Mouse (Mus musculus): ENCODE measurements around the gene Adh4. TPM values are rescaled to one million over a fixed set of nuclear protein-coding genes. Genes with fewer than 3 reads are reported as not detected.

The Adh4 gene
- polyA plus RNA-seq, 1 experiment from 2014 or later = not detected

GRCm38 (mm10) chr3:138430360-138430976, 15.2 kb downstream of the Adh4 start:
- 84% methylated on average over 6 of the region's 6 CpGs for WGBS
- no peak for ATAC-seq (ENCODE audit: low read depth)
- H3K4me3 ChIP-seq (ENCODE audit: low read depth, low read length) = no peak overlapping the region
- no peak overlapping the region for H3K9ac ChIP-seq (replicated peaks; ENCODE audit: low read depth, low read length)
- H3K4me1 ChIP-seq (ENCODE audit: control insufficient read depth, insufficient read depth, low read length) = no peaks in the 10 kb centered on the region
- H3K36me3 ChIP-seq (ENCODE audit: control insufficient read depth, insufficient read depth, low read length) = no peaks in the 10 kb centered on the region
- no peaks in the 10 kb centered on the region for H3K27me3 ChIP-seq (ENCODE audit: control insufficient read depth, insufficient read depth, low read length)
- no peak overlapping the region for H3K4me2 ChIP-seq (ENCODE audit: low read depth, low read length)
- H3K9me3 ChIP-seq (ENCODE audit: control insufficient read depth, low read length) = no peaks in the 10 kb centered on the region
- H3K27ac ChIP-seq (ENCODE audit: low read depth, low read length) = no peak overlapping the region

DNA sequence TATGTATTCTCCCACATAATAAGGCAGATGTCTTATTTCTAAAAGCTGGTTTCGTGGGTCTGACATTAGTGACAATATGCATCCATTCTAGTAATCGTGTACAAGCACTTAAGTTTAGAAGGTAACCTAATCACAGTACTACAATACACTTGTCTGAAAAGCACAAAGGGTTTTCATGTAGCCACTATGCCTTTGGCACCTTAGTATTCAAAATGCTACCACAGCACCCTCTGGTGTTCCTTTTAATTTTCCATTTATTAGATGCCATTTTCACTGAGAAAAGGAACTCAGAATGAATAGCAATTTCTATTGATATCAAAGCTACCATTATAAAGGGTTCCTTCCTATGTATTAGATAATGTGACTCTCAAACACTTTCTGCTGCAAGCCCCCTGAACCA, 16.6 kb downstream of the Adh4 start:
- Histone ChIP-seq H3K36me3 (ENCODE audit: control insufficient read depth, insufficient read depth, low read length) (no peaks in the 10 kb centered on the region), H3K9me3 (ENCODE audit: control insufficient read depth, low read length) (no peaks in the 10 kb centered on the region), H3K9ac (replicated peaks; ENCODE audit: low read depth, low read length) (no peak overlapping the region), H3K4me2 (ENCODE audit: low read depth, low read length) (no peak overlapping the region), H3K4me1 (ENCODE audit: control insufficient read depth, insufficient read depth, low read length) (no peaks in the 10 kb centered on the region), H3K27ac (ENCODE audit: low read depth, low read length) (no peak overlapping the region), H3K4me3 (ENCODE audit: low read depth, low read length) (no peak overlapping the region), H3K27me3 (ENCODE audit: control insufficient read depth, insufficient read depth, low read length) (no peaks in the 10 kb centered on the region)
- ATAC-seq (ENCODE audit: low read depth) = peak; percentile 82; the same call in 1 of the 2 replicates
- 88% methylated on average over 2 of the region's 2 CpGs for WGBS

GRCm38 (mm10) chr3:138438716-138439115, 23.4 kb downstream of the Adh4 start:
- Histone ChIP-seq H3K36me3 (ENCODE audit: control insufficient read depth, insufficient read depth, low read length) (no peaks in the 10 kb centered on the region), H3K4me3 (ENCODE audit: low read depth, low read length) (no peak overlapping the region), H3K9me3 (ENCODE audit: control insufficient read depth, low read length) (no peaks in the 10 kb centered on the region), H3K4me1 (ENCODE audit: control insufficient read depth, insufficient read depth, low read length) (peaks cover under 1% of the 10 kb centered on the region; the same call in 1 of the 2 replicates), H3K27ac (ENCODE audit: low read depth, low read length) (no peak overlapping the region), H3K27me3 (ENCODE audit: control insufficient read depth, insufficient read depth, low read length) (no peaks in the 10 kb centered on the region), H3K4me2 (ENCODE audit: low read depth, low read length) (no peak overlapping the region), H3K9ac (replicated peaks; ENCODE audit: low read depth, low read length) (no peak overlapping the region)
- WGBS = 83% methylated on average over 3 of the region's 3 CpGs
- no peak for ATAC-seq (ENCODE audit: low read depth)

DNA sequence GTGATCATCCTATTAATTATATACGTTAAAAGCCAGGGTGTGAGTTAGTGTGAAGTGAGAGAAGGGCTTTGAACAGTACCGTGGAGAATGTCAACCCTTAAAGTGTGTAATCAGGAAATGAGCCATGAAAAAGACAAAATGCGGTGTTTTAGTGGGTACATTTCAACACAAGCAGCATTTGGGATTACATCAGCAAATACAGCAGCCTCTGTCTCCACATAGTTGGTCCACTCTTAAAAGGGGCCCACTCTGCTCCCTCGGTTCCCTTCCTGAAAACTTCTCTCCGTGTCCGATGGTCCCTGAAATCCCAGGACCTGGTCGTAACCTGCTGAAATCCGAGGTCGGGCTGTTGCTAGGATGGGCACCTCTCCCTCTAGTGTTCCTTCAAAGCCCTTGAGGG, 26.9 kb downstream of the Adh4 start:
- H3K36me3 ChIP-seq (ENCODE audit: control insufficient read depth, insufficient read depth, low read length) = 0 out of 2 replicates have a peak, but pooled peaks cover 5% of the 10 kb centered on the region
- under 1% methylated on average over 9 of the region's 9 CpGs for WGBS

GRCm38 (mm10) chr3:138442612-138443464, 27.6 kb downstream of the Adh4 start, which contains the start of gene Adh5:
Gene Adh5, plus strand, starts transcription at chr3:138443093.
- no peaks in the 10 kb centered on the region for H3K9me3 ChIP-seq (ENCODE audit: control insufficient read depth, low read length)
- H3K27me3 ChIP-seq (ENCODE audit: control insufficient read depth, insufficient read depth, low read length) = no peaks in the 10 kb centered on the region
- peak within 1 kb of the TSS; percentile 79 for H3K27ac ChIP-seq (ENCODE audit: low read depth, low read length)
- H3K4me2 ChIP-seq (ENCODE audit: low read depth, low read length) = peak within 1 kb of the TSS; percentile 71
- peak; percentile 99 for ATAC-seq (ENCODE audit: low read depth)
- peaks cover 9% of the 10 kb centered on the region; the same call in 1 of the 2 replicates for H3K36me3 ChIP-seq (ENCODE audit: control insufficient read depth, insufficient read depth, low read length)
- WGBS = under 1% methylated on average over 86 of the region's 86 CpGs
- peaks cover 7% of the 10 kb centered on the region for H3K4me1 ChIP-seq (ENCODE audit: control insufficient read depth, insufficient read depth, low read length)
- H3K9ac ChIP-seq (replicated peaks; ENCODE audit: low read depth, low read length) = peak within 1 kb of the TSS; percentile 69
- peak within 1 kb of the TSS; percentile 80 for H3K4me3 ChIP-seq (ENCODE audit: low read depth, low read length)

More for the DNA sequence above, 26.9 kb downstream of the Adh4 start:
- no peaks in the 10 kb centered on the region for H3K9me3 ChIP-seq (ENCODE audit: control insufficient read depth, low read length)
- H3K27ac ChIP-seq (ENCODE audit: low read depth, low read length) = peak overlapping the region; percentile 79; the same call in 1 of the 2 replicates
- H3K9ac ChIP-seq (replicated peaks; ENCODE audit: low read depth, low read length) = peak overlapping the region; percentile 69
- H3K4me3 ChIP-seq (ENCODE audit: low read depth, low read length) = peak overlapping the region; percentile 80
- H3K4me2 ChIP-seq (ENCODE audit: low read depth, low read length) = peak overlapping the region; percentile 65
- H3K27me3 ChIP-seq (ENCODE audit: control insufficient read depth, insufficient read depth, low read length) = no peaks in the 10 kb centered on the region
- H3K4me1 ChIP-seq (ENCODE audit: control insufficient read depth, insufficient read depth, low read length) = peaks cover 7% of the 10 kb centered on the region
- ATAC-seq (ENCODE audit: low read depth) = peak; percentile 5; the same call in 1 of the 2 replicates

DNA sequence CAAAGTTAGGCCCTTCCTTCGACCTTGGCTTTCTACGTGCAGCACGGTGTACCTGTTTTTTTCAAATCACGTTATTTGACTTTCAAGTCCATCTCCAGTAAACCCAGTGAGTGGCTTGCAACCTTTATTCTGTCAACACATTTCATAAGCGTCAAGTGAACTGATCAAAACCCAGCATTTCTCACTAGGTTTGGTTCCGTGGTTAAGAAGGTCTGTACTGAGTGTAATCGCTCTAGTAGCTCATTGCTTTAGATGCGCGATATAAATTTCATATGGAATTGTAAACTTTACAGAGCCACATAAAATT, 28.2 kb downstream of the Adh4 start:
- Histone ChIP-seq H3K36me3 (ENCODE audit: control insufficient read depth, insufficient read depth, low read length) (peaks cover 10% of the 10 kb centered on the region; the same call in 1 of the 2 replicates), H3K4me3 (ENCODE audit: low read depth, low read length) (peak overlapping the region; percentile 80), H3K9me3 (ENCODE audit: control insufficient read depth, low read length) (no peaks in the 10 kb centered on the region), H3K9ac (replicated peaks; ENCODE audit: low read depth, low read length) (peak overlapping the region; percentile 69), H3K4me2 (ENCODE audit: low read depth, low read length) (peak overlapping the region; percentile 71), H3K27ac (ENCODE audit: low read depth, low read length) (peak overlapping the region; percentile 79), H3K4me1 (ENCODE audit: control insufficient read depth, insufficient read depth, low read length) (peaks cover 7% of the 10 kb centered on the region), H3K27me3 (ENCODE audit: control insufficient read depth, insufficient read depth, low read length) (no peaks in the 10 kb centered on the region)
- WGBS = 3% methylated on average over 9 of the region's 9 CpGs
- no peak for ATAC-seq (ENCODE audit: low read depth)

- 68% methylated on average over 12 of the region's 12 CpGs for WGBS
- Histone ChIP-seq H3K9ac (replicated peaks; ENCODE audit: low read depth, low read length) (no peak overlapping the region), H3K36me3 (ENCODE audit: control insufficient read depth, insufficient read depth, low read length) (peaks cover 37% of the 10 kb centered on the region), H3K4me3 (ENCODE audit: low read depth, low read length) (no peak overlapping the region), H3K4me2 (ENCODE audit: low read depth, low read length) (no peak overlapping the region), H3K27me3 (ENCODE audit: control insufficient read depth, insufficient read depth, low read length) (no peaks in the 10 kb centered on the region), H3K27ac (ENCODE audit: low read depth, low read length) (no peak overlapping the region), H3K9me3 (ENCODE audit: control insufficient read depth, low read length) (no peaks in the 10 kb centered on the region), H3K4me1 (ENCODE audit: control insufficient read depth, insufficient read depth, low read length) (peaks cover 7% of the 10 kb centered on the region)
- no peak for ATAC-seq (ENCODE audit: low read depth)
Measured at GRCm38 (mm10) chr3:138448077-138448860, 33.0 kb downstream of the Adh4 start.

DNA sequence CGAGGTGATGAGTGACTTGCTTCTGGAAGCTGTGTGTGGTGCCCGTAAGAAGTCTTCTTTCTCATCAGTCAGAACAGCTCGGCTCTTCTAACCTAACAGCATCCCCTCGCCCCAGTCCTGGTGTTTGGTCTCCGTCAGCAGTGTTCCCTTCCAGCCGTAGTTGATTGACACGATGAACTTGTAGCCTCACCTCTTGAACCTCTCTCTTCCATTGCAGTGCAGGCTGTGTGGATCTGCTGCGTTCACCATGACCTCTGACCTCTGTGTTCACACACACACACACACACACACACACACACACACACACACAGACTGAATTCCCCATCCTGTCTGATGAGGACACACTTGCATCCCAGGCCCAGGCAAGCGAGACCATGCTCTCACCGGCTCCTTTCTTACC, 36.9 kb downstream of the Adh4 start:
- no peak overlapping the region for H3K4me2 ChIP-seq (ENCODE audit: low read depth, low read length)
- H3K27me3 ChIP-seq (ENCODE audit: control insufficient read depth, insufficient read depth, low read length) = no peaks in the 10 kb centered on the region
- peaks cover 46% of the 10 kb centered on the region for H3K36me3 ChIP-seq (ENCODE audit: control insufficient read depth, insufficient read depth, low read length)
- no peak overlapping the region for H3K9ac ChIP-seq (replicated peaks; ENCODE audit: low read depth, low read length)
- no peaks in the 10 kb centered on the region for H3K9me3 ChIP-seq (ENCODE audit: control insufficient read depth, low read length)
- no peaks in the 10 kb centered on the region for H3K4me1 ChIP-seq (ENCODE audit: control insufficient read depth, insufficient read depth, low read length)
- no peak overlapping the region for H3K27ac ChIP-seq (ENCODE audit: low read depth, low read length)
- no peak for ATAC-seq (ENCODE audit: low read depth)
- WGBS = 92% methylated on average over 10 of the region's 10 CpGs
- no peak overlapping the region for H3K4me3 ChIP-seq (ENCODE audit: low read depth, low read length)

Measured in neural tube, embryonic 14.5 days (tissue).